Mouse (Mus musculus): ENCODE data around the gene Atf6.

Gene Atf6

DNA sequence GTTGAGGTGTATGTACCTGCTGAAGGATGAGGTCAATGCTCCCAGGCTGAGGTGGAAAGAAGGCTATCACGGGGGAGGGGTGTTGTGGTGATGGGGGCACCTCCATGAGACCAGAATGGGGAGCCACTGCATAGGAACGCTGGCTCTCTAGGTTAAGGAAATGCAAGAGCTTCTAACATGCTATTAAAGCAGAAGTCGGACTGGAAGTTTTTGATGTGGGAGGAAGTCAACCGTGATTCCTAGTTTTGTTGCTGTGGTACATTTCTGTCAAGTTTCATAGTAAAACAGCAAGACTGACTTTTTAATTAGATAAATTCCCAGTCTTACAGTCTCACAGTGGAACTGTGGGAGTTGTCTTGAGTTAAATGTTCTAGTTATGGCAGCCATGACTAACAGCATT is 161.5 kb downstream of the Atf6 start:
- DNase-seq (ENCODE audit: low read depth, low spot score): no peak

DNA sequence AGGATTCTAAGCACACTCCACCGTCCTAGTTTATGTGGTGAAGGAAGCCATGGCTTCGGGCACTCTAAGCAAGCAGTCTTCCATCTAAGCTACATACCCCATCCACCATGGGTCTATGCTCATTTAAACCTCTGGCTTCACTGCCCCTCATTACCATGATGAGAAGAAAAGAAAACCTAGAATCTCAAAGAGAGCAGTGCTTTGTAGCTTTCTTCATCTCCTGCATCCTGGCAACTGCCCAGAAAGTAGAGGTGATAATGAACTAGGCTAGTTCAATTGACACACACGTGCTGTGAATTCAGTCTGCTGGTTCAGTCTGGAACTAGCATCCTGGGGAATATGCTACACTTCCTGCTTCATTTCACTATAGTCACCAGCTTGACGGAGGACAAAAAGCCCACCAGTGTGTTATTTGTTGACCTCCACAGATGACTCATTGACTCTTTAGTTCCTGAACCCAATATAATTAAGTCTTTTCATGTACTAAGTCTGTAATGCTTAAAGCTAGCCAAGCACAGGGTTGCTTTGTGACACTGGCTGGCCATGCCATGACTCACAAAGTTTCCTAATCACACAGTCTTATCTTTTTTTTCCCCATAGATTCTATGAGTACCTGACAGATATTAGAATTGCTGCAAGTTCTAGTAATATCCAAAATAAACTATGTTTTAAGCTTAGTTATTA is 162.5 kb downstream of the Atf6 start:
- DNase-seq (ENCODE audit: low read depth, low spot score): no peak

GRCm38 (mm10) chr1:170704103-170704502 is 163.5 kb downstream of the Atf6 start:
- DNase-seq (ENCODE audit: low read depth, low spot score): no peak

DNA sequence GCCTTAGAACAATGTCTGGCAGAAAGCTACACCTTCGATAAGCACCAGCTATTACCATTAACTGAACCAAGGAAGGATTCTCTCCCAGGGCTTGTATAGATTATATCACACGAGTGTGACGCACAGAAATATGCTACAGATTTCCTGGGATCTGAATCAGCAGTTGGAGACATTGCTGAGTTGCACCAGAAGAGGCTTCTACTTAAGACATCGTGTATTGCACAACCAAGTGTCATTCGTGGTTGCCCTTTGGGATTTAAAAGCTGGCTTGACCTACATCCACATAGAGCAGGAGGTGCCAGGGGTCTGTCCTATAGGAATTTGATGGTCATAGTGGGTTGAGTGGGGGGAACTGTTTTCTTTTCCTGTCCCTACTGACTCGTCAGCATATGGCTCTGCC is 164.6 kb downstream of the Atf6 start:
- no peak for DNase-seq (ENCODE audit: low read depth, low spot score)

DNA sequence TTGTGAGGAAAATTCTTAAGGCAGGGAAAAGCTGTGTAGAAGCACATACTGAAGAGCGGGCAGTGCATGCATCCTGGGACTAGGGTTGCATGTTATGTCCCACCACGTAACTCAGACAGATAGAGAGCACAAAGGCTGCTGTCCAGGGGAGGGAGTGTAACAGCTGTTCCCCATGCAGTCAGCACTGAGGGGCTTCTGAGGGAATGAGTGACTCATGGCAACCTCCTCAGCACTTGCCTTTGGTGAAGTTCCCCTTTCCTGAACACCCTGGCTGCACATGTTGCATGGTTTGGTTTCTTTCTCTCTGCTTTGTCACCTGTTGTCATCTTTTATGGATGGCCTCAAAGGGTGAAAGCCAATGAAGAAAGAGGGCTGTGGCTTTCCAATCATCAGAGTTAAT is 165.3 kb downstream of the Atf6 start:
- no peak for DNase-seq (ENCODE audit: low read depth, low spot score)

GRCm38 (mm10) chr1:170701582-170701981 is 166.0 kb downstream of the Atf6 start:
- DNase-seq (ENCODE audit: low read depth, low spot score): no peak

GRCm38 (mm10) chr1:170701178-170701577 is 166.4 kb downstream of the Atf6 start:
- DNase-seq (ENCODE audit: low read depth, low spot score): no peak

DNA sequence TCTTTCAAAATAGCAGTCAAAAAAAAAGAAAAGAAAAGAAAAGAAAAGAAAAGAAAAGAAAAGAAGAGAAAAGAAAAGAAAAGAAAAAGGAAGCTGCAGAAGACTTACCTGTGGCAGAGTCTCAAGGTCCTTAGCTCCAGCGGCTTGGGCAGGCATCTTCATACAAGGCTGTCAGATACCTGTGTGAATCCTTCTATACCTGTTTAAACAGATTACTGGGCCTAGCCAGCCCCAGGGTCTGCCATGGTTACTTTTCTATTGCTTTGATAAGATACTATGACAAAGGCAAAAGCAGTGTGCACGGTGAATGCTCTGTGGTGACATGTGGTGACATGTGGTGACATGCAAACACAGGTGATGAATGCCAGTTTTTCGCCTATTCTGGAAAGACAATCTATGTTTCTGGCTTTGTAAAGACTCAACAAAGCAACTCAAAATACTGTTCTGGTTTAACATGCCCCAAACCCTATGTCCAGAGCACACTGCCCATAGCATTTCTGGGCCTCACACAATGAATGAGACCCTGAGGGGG is 167.0 kb downstream of the Atf6 start:
- DNase-seq (ENCODE audit: low read depth, low spot score): no peak

DNA sequence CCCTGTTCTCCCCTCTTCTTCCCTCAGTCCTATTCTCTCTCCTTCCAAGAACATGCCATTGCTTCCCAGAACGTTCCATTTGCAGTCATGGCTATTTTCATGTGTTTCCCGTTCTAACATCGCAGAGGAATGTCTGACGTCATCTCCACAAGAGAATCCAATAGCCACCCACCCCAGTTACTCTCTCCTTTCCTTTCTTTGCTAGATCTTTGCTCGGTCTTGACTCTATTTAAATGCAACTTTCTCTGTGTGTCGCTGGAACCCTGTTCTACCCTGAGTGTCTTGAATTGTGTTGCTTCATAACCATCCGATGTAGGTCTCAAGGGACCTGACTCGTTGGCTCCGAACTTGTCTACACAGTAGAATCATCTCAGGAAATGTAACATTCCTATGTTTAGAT is 168.0 kb downstream of the Atf6 start:
- DNase-seq (ENCODE audit: low read depth, low spot score): no peak

DNA sequence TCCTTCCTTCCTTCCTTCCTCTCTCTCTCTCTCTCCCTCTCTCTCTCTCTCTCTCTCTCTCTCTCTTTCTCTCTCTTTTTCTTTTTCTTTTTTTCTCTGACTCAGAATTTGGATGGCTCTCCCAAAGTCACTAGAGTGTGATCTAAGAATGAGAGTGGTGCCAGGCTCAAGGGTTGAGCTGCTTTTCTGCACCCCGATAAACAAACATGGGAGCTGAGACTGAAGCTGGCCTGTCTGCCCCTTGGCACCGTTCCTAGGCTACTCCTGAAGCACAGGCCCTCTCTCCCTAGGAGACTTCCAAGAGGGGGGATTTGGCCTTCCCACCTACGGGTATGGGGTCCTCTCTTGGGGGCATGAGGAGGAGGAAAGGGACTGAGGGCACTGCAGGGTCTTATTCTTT is 168.8 kb downstream of the Atf6 start:
- DNase-seq (ENCODE audit: low read depth, low spot score): no peak

GRCm38 (mm10) chr1:170697771-170698356 is 169.7 kb downstream of the Atf6 start:
- DNase-seq (ENCODE audit: low read depth, low spot score): no peak

DNA sequence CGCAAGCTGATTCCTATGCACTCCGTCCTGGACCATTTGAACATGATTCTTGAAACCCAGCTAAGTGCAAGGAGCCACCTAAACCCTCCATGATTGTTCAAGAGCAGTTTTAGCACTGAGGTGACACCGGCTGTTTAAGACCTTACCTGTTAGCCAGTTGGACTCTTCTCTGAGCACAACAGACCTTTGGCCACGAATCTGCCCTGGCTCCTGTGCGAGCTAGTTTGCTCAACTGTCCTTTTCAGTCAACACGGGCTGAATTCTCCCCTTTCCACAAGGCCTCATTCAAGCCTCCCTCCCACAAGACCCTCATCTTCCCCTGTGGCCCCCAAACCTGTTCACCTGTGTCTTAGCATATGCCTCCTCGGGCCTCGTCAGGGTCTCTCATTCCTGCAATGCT is 170.6 kb downstream of the Atf6 start:
- no peak for DNase-seq (ENCODE audit: low read depth, low spot score)

DNA sequence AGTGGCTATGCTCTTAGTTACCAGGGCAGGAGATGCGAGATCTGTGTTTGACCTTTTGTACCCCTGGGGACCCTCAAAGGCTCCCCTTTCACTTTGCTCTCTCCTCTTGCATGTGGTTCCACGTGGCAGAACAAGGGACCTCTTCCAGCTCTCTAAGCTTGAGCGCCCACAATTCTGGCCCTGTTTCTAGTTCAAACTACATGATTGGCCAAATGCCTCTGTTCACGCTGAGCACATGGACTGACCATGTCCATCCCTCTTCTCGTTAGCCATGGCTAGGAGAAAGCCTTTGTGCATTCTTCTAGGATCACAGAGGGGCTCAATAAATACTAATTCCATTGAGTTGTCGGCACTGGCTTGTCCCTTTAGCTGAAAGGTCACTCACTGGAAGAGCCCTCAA is 172.2 kb downstream of the Atf6 start:
- no peak for DNase-seq (ENCODE audit: low read depth, low spot score)

- no peak for DNase-seq (ENCODE audit: low read depth, low spot score)
Measured at GRCm38 (mm10) chr1:170694821-170695291, 172.7 kb downstream of the Atf6 start.

DNA sequence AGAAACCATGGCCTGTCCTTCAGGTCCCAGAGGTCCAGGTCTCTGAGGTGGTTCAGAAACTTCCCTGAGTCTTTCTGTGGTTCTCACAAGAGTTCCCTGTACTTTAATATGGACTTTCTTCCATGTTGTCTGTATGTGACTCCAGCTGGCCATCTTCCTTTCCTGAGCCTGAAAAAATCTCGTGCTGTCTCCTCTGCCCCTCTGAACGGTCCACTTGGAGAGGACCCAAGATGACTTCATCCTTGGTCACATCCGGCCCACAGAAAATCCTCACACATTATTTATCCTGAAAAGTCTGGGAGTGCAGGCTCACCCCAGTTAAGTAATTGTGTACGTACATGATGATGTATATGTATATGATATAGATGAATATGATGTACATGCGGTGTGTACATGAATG is 176.3 kb downstream of the Atf6 start:
- DNase-seq (ENCODE audit: low read depth, low spot score): no peak

DNA sequence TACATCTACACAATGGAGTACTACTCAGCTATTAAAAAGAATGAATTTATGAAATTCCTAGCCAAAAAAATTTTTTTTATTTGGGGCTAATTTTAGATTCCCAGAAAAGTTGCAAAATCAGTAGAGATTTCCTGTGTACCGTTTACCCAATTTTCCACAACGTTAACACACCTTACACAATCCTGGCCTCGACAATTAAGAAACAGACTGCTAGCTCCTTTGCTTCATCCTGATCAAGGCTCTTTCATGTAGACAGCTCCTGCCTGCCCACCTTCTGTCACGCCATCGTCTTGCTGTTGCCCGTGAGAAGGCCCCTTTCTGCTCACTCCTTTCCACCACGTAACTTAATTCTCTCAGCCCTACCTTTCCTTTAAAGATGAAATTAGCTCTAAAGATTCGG is 177.8 kb downstream of the Atf6 start:
- DNase-seq (ENCODE audit: low read depth, low spot score): no peak

GRCm38 (mm10) chr1:170683863-170684262 is 183.7 kb downstream of the Atf6 start:
- DNase-seq (ENCODE audit: low read depth, low spot score): no peak

DNA sequence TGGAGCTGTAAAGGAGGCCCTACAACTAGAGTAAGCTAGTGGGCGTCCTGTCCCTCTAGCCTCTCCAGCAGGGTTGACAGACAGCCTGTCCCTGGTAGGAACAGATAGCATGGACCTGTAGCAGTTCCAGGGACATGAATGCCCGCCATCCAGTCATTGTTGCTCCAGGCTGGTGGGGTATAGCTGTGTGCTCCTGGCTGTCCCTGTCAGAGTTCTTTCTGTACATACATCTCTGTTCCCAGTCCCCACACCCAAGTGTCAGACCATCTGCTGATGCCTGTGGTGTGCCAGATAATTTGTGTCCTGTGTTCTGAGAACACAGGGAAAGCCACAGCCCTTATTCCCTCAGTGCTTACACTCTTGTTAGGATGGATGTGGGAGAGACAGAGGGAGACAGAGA is 187.9 kb downstream of the Atf6 start:
- no peak for DNase-seq (ENCODE audit: low read depth, low spot score)

DNA sequence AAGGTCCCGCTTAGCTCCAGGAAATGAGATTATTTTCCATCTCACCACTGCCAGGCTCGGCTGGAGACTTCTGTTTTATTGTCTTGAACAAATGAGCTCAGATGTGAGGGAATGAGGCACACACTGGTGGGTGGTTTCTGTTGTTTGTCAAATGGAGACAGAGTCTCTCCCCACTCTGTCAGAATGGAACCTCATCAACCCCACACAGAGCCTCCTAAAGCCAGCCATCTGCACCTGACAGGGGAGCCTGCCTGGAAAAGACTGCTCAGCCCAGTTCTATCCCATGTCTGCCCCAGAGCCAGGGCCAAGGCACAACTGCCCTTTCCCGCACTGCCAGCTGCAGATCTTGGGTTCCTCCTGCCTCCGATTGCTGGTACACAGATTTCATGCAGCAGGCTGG is 188.7 kb downstream of the Atf6 start:
- DNase-seq (ENCODE audit: low read depth, low spot score): no peak

DNA sequence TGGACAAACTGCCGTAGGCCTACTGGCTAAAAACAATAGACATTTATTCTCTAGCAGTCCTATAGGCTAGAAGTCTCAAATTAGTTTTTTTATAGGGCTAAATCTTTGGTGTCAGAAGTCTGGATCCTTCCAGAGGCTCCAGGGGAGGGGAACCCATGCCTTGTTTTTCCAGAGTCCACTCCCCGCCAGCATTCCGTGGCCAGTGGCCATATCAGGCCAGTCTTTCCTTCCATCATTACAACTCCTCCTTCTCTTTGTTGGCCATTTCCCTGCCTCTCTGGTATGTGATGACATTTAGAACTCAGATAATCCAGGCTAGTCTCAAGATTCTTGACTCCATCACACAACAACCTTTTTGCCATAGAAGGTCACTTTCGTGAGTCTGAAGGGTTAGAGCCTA is 189.9 kb downstream of the Atf6 start:
- DNase-seq (ENCODE audit: low read depth, low spot score): no peak

DNA sequence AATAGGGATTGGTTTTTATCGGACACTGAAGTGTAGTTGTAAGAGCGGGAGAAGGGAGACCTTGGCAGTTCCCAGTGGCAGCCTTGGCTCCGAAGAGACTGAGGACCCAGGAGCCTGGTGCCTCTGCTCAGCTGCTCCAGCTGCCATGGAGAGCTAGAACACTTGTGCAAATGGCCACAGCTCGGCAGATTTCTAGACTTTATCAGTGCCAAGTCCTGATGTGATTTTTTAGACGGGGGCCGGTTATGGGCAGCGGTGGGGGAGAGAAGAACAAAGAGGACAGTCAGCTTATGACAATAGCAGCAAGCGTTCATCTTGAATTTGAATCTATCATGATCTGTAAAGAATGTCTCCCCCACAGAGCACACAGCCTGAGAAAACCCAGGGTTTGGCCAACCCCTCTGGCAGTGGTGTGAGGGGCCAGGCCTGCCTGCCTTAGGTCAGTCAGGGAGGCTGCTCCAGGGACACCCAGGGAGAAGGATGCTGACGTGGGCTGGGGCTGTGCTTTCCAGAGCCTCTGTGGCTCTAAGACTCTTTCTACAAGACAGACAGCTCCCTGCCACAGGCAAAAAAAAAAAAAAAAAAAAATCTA is 193.3 kb downstream of the Atf6 start:
- no peak for DNase-seq (ENCODE audit: low read depth, low spot score)

- no peak for DNase-seq (ENCODE audit: low read depth, low spot score)
Measured at GRCm38 (mm10) chr1:170665200-170665599, 202.4 kb downstream of the Atf6 start.

GRCm38 (mm10) chr1:170664620-170665185 is 202.9 kb downstream of the Atf6 start:
- no peak for DNase-seq (ENCODE audit: low read depth, low spot score)
